Mouse (Mus musculus) MEL (cell line): ENCODE data around the gene Gm20481. TPM values are rescaled to one million over a fixed set of nuclear protein-coding genes. Genes with fewer than 3 reads are reported as not detected.

Experiments
- DNase-seq: peaks from one replicate; pipeline ENCODE4 v3.0.0; 2011; ENCODE audit warnings: low read depth, low spot score
- H3K27ac ChIP-seq: 2 replicates; pipeline ENCODE4 v1.5.1; 2012; ENCODE audit warnings: low read depth, mild to moderate bottlenecking, control low read depth, low read length, moderate library complexity; ENCODE audit not compliant: control insufficient read depth
- H3K27me3 ChIP-seq, 2 experiments: fragments of 150-350 bp in 1 of 2; sonication (generic) in 1 of 2; 2 replicates each; pipeline ENCODE4 v1.6.1; 2012; ENCODE audit warnings: low read length in 2 of 2, mild to moderate bottlenecking in 2 of 2, improper control_type of control experiment in 1 of 2, moderate library complexity in 1 of 2; ENCODE audit not compliant: insufficient read depth in 2 of 2, control insufficient read depth in 1 of 2
- H3K36me3 ChIP-seq, 2 experiments: 2 replicates each; pipeline ENCODE4 v1.6.1; 2012 to 2014; ENCODE audit warnings: low read length in 2 of 2, improper control_type of control experiment in 1 of 2, inconsistent platforms in 1 of 2, mild to moderate bottlenecking in 1 of 2; ENCODE audit not compliant: insufficient read depth in 2 of 2, control insufficient read depth in 1 of 2
- H3K4me1 ChIP-seq, 2 experiments: fragments of 150-350 bp in 1 of 2; sonication (generic) in 1 of 2; 2 replicates each; pipeline ENCODE4 v1.6.1; 2012; ENCODE audit warnings: low read length in 2 of 2, improper control_type of control experiment in 1 of 2, mild to moderate bottlenecking in 1 of 2; ENCODE audit not compliant: insufficient read depth in 2 of 2, control insufficient read depth in 1 of 2
- H3K4me3 ChIP-seq, 2 experiments: fragments of 150-350 bp in 1 of 2; sonication (generic) in 1 of 2; 2 replicates each; pipeline ENCODE4 v1.5.1; 2012; ENCODE audit warnings: low read depth in 2 of 2, low read length in 2 of 2, mild to moderate bottlenecking in 2 of 2, moderate library complexity in 2 of 2, control low read depth in 1 of 2, improper control_type of control experiment in 1 of 2; ENCODE audit not compliant: control insufficient read depth in 1 of 2, insufficient read depth in 1 of 2
- H3K79me2 ChIP-seq: 2 replicates; pipeline ENCODE4 v1.6.1; 2012; ENCODE audit warnings: mild to moderate bottlenecking, low read length, moderate library complexity; ENCODE audit not compliant: control insufficient read depth, poor library complexity, insufficient read depth
- H3K9ac ChIP-seq: 2 replicates; pipeline ENCODE4 v1.6.1; 2012; ENCODE audit warnings: low read depth, mild to moderate bottlenecking, control low read depth, low read length, moderate library complexity; ENCODE audit not compliant: control insufficient read depth, poor library complexity, severe bottlenecking
- H3K9me3 ChIP-seq: fragments of 150-350 bp; sonication (generic); replicated peaks from 2 replicates; pipeline ENCODE4 v1.6.1; 2012; ENCODE audit warnings: mild to moderate bottlenecking, low read length, improper control_type of control experiment, moderate library complexity; ENCODE audit not compliant: insufficient read depth
- CHD1 ChIP-seq: IDR thresholded peaks from 2 replicates; pipeline ENCODE4 v1.6.1; 2012; ENCODE audit warnings: low read depth, mild to moderate bottlenecking, inconsistent platforms, low read length, improper control_type of control experiment
- CHD2 ChIP-seq: IDR thresholded peaks from 2 replicates; pipeline ENCODE4 v1.6.1; 2011; ENCODE audit warnings: low read length, improper control_type of control experiment
- CTCF ChIP-seq, 3 experiments: IDR thresholded peaks in 2 of 3; conservative IDR thresholded peaks in 1 of 3; 2 replicates each; pipeline ENCODE4 v1.5.1; 2011 to 2012; ENCODE audit warnings: low read length in 3 of 3, low read depth in 2 of 3, mild to moderate bottlenecking in 2 of 3, improper control_type of control experiment in 1 of 3, inconsistent platforms in 1 of 3, mixed read lengths in 1 of 3, moderate library complexity in 1 of 3; ENCODE audit not compliant: control insufficient read depth in 1 of 3, insufficient read depth in 1 of 3, poor library complexity in 1 of 3, severe bottlenecking in 1 of 3
- ELF1 ChIP-seq: IDR thresholded peaks from 2 replicates; pipeline ENCODE4 v1.6.1; 2014; ENCODE audit warnings: low read depth, mild to moderate bottlenecking, inconsistent platforms, low read length, improper control_type of control experiment, moderate library complexity
- EP300 ChIP-seq, 2 experiments: IDR thresholded peaks; 2 replicates each; pipeline ENCODE4 v1.6.1; 2011; ENCODE audit warnings: improper control_type of control experiment in 2 of 2, low read length in 2 of 2, low read depth in 1 of 2, mild to moderate bottlenecking in 1 of 2
- ETS1 ChIP-seq: IDR thresholded peaks from 2 replicates; pipeline ENCODE4 v1.6.1; 2012; ENCODE audit warnings: low read depth, mild to moderate bottlenecking, inconsistent platforms, low read length, improper control_type of control experiment, moderate library complexity
- GATA1 ChIP-seq: IDR thresholded peaks from 2 replicates; pipeline ENCODE4 v1.6.1; 2011; ENCODE audit warnings: low read depth, low read length, improper control_type of control experiment
- JUND ChIP-seq: IDR thresholded peaks from 2 replicates; pipeline ENCODE4 v1.6.1; 2011; ENCODE audit warnings: low read depth, mild to moderate bottlenecking, improper control_type of control experiment, low read length
- KAT2A ChIP-seq: conservative IDR thresholded peaks from 2 replicates; pipeline ENCODE4 v1.6.1; 2012; ENCODE audit warnings: low read depth, low read length, improper control_type of control experiment, inconsistent platforms
- MAFK ChIP-seq: IDR thresholded peaks from 2 replicates; pipeline ENCODE4 v1.6.1; 2011; ENCODE audit warnings: low read depth, mild to moderate bottlenecking, low read length, improper control_type of control experiment, borderline replicate concordance
- MAX ChIP-seq: IDR thresholded peaks from 2 replicates; pipeline ENCODE4 v1.6.1; 2011; ENCODE audit warnings: low read length, improper control_type of control experiment
- MAZ ChIP-seq: IDR thresholded peaks from 2 replicates; pipeline ENCODE4 v1.6.1; 2012; ENCODE audit warnings: low read depth, mild to moderate bottlenecking, inconsistent platforms, low read length, improper control_type of control experiment
- MEF2A ChIP-seq: IDR thresholded peaks from 2 replicates; pipeline ENCODE4 v1.6.1; 2014; ENCODE audit warnings: low read depth, mild to moderate bottlenecking, inconsistent platforms, low read length, improper control_type of control experiment; ENCODE audit not compliant: poor library complexity, insufficient replicate concordance, severe bottlenecking; ENCODE audit errors: extremely low read depth
- MXI1 ChIP-seq: IDR thresholded peaks from 2 replicates; pipeline ENCODE4 v1.6.1; 2011; ENCODE audit warnings: mild to moderate bottlenecking, low read depth, low read length, improper control_type of control experiment
- MYB ChIP-seq: IDR thresholded peaks from 2 replicates; pipeline ENCODE4 v1.6.1; 2011; ENCODE audit warnings: mild to moderate bottlenecking, low read depth, low read length, improper control_type of control experiment
- MYC ChIP-seq: IDR thresholded peaks from 2 replicates; pipeline ENCODE4 v1.6.1; 2011; ENCODE audit warnings: low read depth, mild to moderate bottlenecking, low read length, improper control_type of control experiment, moderate library complexity
- NELFE ChIP-seq: IDR thresholded peaks from 2 replicates; pipeline ENCODE4 v1.6.1; 2011; ENCODE audit warnings: low read depth, low read length, improper control_type of control experiment
- NRF1 ChIP-seq: IDR thresholded peaks from 2 replicates; pipeline ENCODE4 v1.6.1; 2014; ENCODE audit warnings: low read depth, mild to moderate bottlenecking, inconsistent platforms, low read length, improper control_type of control experiment, moderate library complexity; ENCODE audit not compliant: poor library complexity, insufficient read depth, severe bottlenecking
- POLR2A ChIP-seq, 2 experiments: IDR thresholded peaks; 2 replicates each; pipeline ENCODE4 v1.6.1; 2011 to 2012; ENCODE audit warnings: low read length in 2 of 2, mild to moderate bottlenecking in 2 of 2, control low read depth in 1 of 2, improper control_type of control experiment in 1 of 2, low read depth in 1 of 2, moderate library complexity in 1 of 2; ENCODE audit not compliant: control insufficient read depth in 1 of 2, insufficient read depth in 1 of 2, poor library complexity in 1 of 2
- POLR2AphosphoS2 ChIP-seq: IDR thresholded peaks from 2 replicates; pipeline ENCODE4 v1.6.1; 2011; ENCODE audit warnings: low read length, improper control_type of control experiment
- POLR2AphosphoS5 ChIP-seq: IDR thresholded peaks from 2 replicates; pipeline ENCODE4 v1.6.1; 2012; ENCODE audit warnings: low read depth, borderline replicate concordance, mild to moderate bottlenecking, inconsistent platforms, low read length, moderate library complexity, mixed read lengths
- RAD21 ChIP-seq: IDR thresholded peaks from 2 replicates; pipeline ENCODE4 v1.6.1; 2011; ENCODE audit warnings: mild to moderate bottlenecking, low read depth, low read length, improper control_type of control experiment
- SIN3A ChIP-seq: IDR thresholded peaks from 2 replicates; pipeline ENCODE4 v1.6.1; 2012; ENCODE audit warnings: low read length, improper control_type of control experiment, inconsistent platforms
- TBP ChIP-seq: IDR thresholded peaks from 2 replicates; pipeline ENCODE4 v1.8.0; 2011; ENCODE audit warnings: low read depth, low read length, improper control_type of control experiment
- TCF12 ChIP-seq: IDR thresholded peaks from 2 replicates; pipeline ENCODE4 v1.6.1; 2014; ENCODE audit warnings: low read depth, mild to moderate bottlenecking, inconsistent platforms, low read length, improper control_type of control experiment, moderate library complexity
- UBTF ChIP-seq: IDR thresholded peaks from 2 replicates; pipeline ENCODE4 v1.6.1; 2012; ENCODE audit warnings: low read depth, mild to moderate bottlenecking, inconsistent platforms, low read length, improper control_type of control experiment, moderate library complexity, borderline replicate concordance; ENCODE audit not compliant: insufficient read depth
- ZMIZ1 ChIP-seq: IDR thresholded peaks from 2 replicates; pipeline ENCODE4 v1.6.1; 2012; ENCODE audit warnings: low read depth, mild to moderate bottlenecking, inconsistent platforms, low read length, improper control_type of control experiment, moderate library complexity
- polyA plus RNA-seq, 2 experiments: library from polyadenylated mRNA; stranded (reverse) in 1 of 2; unstranded in 1 of 2; fragments of >175 nt in 1 of 2; fragments of >200 nt in 1 of 2; gene quantifications; 2 replicates each; pipeline versions ENCODE4 v1.2.1 to v1.2.4; 2012; ENCODE audit warnings: low replicate concordance in 2 of 2, low read depth in 1 of 2; ENCODE audit not compliant: insufficient read length in 2 of 2, insufficient read depth in 1 of 2, missing spikeins in 1 of 2
- total RNA-seq: library from RNA; depleted of rRNA; stranded (reverse); fragments of 300-350 nt; gene quantifications from 2 replicates; pipeline ENCODE4 v1.2.3, GENCODE M21; 2012

Gene Gm20481
- total and polyA plus RNA-seq, 3 experiments, result not detected

DNA sequence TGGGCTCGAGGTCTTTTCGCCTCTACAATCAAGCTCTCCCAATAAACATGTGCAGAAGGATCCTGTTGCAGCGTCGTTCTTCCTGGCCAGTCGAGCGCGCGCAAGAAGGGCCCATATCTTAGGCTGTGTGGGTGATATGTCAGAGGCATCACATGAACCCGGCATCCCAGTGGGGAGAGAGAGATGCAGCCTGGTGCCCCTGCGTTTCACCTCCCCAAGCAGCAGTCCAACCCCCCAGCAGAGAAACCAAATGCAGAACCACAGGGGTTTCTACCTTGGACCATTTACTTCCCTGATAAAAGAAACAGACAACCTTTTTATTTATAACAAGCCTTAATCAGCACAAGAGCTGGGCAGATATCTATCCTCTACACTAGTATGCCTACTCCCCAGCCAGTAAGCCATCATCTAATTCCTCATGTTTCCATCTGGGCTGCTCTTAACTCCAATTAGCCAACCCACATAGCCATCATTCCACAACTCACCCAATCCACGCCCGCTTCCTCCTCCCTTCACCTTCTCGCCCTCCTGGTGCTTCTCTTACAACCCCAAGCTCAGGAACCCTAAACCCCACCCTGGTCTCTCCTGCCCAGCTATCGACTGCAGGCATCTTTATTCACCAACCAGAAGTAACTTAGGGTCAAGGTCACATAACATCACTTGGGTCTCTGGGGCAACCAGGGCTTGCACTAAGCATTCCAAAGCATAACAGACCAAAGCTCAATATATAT, 26.9 kb downstream of the Gm20481 start:
- Histone ChIP-seq H3K4me1 (no peaks in the 10 kb centered on the region), H3K79me2 (peaks cover 41% of the 10 kb centered on the region), H3K36me3 (no peaks in the 10 kb centered on the region; a peak in 2 of 4 replicates), H3K4me3 (peak overlapping the region; percentile 70 to 86), H3K9ac (peak overlapping the region; percentile 98), H3K27me3 (no peaks in the 10 kb centered on the region), H3K27ac (peak overlapping the region; percentile 99), H3K9me3 (no peaks in the 10 kb centered on the region)
- TF ChIP-seq ETS1 (no peak; the same call in 1 of the 2 replicates), MYB (peak; percentile 79), NRF1 (no peak), ZMIZ1 (peak; percentile 62), TBP (peak; percentile 39; the same call in 1 of the 2 replicates), SIN3A (no peak), MAFK (no peak), CHD2 (no peak), CTCF (IDR thresholded peaks at IDR 0.05 in 2 of 3, conservative IDR thresholded peaks at IDR 0.05 in 1 of 3; ENCODE audit: control insufficient read depth in 1 of 3, insufficient read depth in 1 of 3, low read depth in 2 of 3, low read length in 3 of 3, poor library complexity in 1 of 3, severe bottlenecking in 1 of 3) (no peak), POLR2A (IDR thresholded peaks at IDR 0.05; ENCODE audit: control insufficient read depth in 1 of 2, insufficient read depth in 1 of 2, low read depth in 1 of 2, low read length in 2 of 2, poor library complexity in 1 of 2) (peak; percentile 29 to 64; a peak in 1 of 4 replicates), MYC (no peak), POLR2AphosphoS2 (peak; percentile 94), RAD21 (no peak)
- peak; percentile 73 for DNase-seq

DNA sequence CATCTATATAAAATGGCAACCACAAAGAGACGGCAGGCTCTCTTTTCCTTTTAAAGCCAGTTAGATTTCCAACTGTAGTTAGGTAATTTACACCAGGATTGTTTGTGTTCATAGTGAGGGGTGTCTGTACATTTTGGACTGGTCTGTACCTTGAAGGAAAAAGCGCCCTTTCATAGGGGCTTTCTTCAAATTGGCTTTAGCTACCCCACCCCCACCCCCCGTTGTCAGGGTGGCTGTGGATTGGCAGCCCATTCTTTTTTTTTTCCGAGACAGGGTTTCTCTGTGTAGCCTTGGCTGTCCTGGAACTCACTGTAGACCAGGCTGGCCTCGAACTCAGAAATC, 27.4 kb downstream of the Gm20481 start:
- Histone ChIP-seq H3K4me1 (no peaks in the 10 kb centered on the region), H3K36me3 (no peaks in the 10 kb centered on the region; a peak in 2 of 4 replicates), H3K27ac (peak overlapping the region; percentile 99), H3K9me3 (no peaks in the 10 kb centered on the region), H3K9ac (peak overlapping the region; percentile 98), H3K27me3 (no peaks in the 10 kb centered on the region), H3K4me3 (peak overlapping the region; percentile 70 to 86), H3K79me2 (peaks cover 47% of the 10 kb centered on the region)
- TF ChIP-seq CHD1 (no peak; the same call in 1 of the 2 replicates), TCF12 (no peak), JUND (no peak), MEF2A (no peak), POLR2AphosphoS5 (no peak), NRF1 (no peak), GATA1 (no peak), ETS1 (peak; percentile 32; the same call in 1 of the 2 replicates), POLR2AphosphoS2 (peak; percentile 11), NELFE (peak; percentile 45; the same call in 1 of the 2 replicates), MAZ (0 out of 2 replicates have a peak, but pooled peaks have one; percentile 17), KAT2A (0 out of 2 replicates have a peak, but pooled peaks have one; percentile 21), SIN3A (0 out of 2 replicates have a peak, but pooled peaks have one; percentile 44), ZMIZ1 (no peak; the same call in none of the 2 replicates), MXI1 (no peak), ELF1 (no peak), MAFK (0 out of 2 replicates have a peak, but pooled peaks have one; percentile 6), POLR2A (IDR thresholded peaks at IDR 0.05; ENCODE audit: control insufficient read depth in 1 of 2, insufficient read depth in 1 of 2, low read depth in 1 of 2, low read length in 2 of 2, poor library complexity in 1 of 2) (peak in 1 of 2 experiments; percentile 14; a peak in 1 of 4 replicates), MAX (no peak), EP300 (IDR thresholded peaks at IDR 0.05; ENCODE audit: low read depth in 1 of 2, low read length in 2 of 2) (0 out of 4 replicates have a peak, but pooled peaks of 1 of the 2 experiments have one; percentile 27), UBTF (no peak)
- DNase-seq, result no peak
